ENCODE assay signal across 8 mouse cellular contexts in the genomic region with DNA sequence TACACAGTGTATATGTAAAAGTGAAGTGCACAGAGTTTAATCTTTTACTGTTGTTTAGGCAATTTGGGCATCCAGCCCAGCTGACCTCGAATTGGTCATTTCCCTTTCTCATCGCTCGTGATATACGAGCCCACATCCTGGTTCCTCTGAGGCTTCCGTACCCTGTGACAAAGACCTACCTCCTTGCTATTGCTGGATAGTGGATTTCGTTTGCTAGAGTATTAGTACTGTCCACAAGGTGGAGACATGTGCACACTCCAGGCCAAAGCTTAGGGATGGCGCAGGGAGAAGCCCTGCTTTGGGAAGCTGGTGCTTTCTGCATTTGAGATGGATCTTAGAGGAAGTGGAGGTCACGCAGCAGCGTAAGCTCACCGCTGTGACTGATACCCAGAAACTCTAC.
DNase-seq lines count a peak whose midpoint lies in the region.

No protein-coding gene starts in this region.

- peaks cover 10% of the 10 kb centered on the region; the same call in 1 of the 2 replicates for H3K27me3 ChIP-seq in embryonic facial prominence, embryonic 10.5 days (replicated peaks; ENCODE audit: low read depth, poor library complexity, severe bottlenecking)
- H3K27me3 ChIP-seq in midbrain, embryonic 10.5 days (ENCODE audit: low read depth, poor library complexity, severe bottlenecking), result no peaks in the 10 kb centered on the region

- DNase-seq in adrenal gland, adult (ENCODE audit: inconsistent age in 2 of 2, low spot score in 1 of 2), result peak; percentile 53 to 81
- no peak for DNase-seq in adrenal gland, adult 8-10 months
- peak; percentile 69 for DNase-seq in ES-CJ7 (ENCODE audit: low read depth, low spot score)
- DNase-seq in embryonic facial prominence, embryonic 10.5 days (ENCODE audit: low spot score), result peak; percentile 54
- peak; percentile 49 for DNase-seq in heart, postnatal 4 days
- peak; percentile 36 to 71 for DNase-seq in layer of hippocampus, postnatal 14 days (ENCODE audit: low spot score in 2 of 2)
- peak; percentile 32 for DNase-seq in midbrain, embryonic 10.5 days (ENCODE audit: low spot score)
- DNase-seq in urinary bladder, postnatal 25 days (ENCODE audit: low spot score), result no peak

- H3K36me3 ChIP-seq in embryonic facial prominence, embryonic 10.5 days (replicated peaks), result peaks cover 16% of the 10 kb centered on the region
- H3K36me3 ChIP-seq in midbrain, embryonic 10.5 days, result peaks cover 21% of the 10 kb centered on the region

- no peaks in the 10 kb centered on the region for H3K9me3 ChIP-seq in embryonic facial prominence, embryonic 10.5 days
- H3K9me3 ChIP-seq in midbrain, embryonic 10.5 days (replicated peaks), result no peaks in the 10 kb centered on the region

- H3K27ac ChIP-seq in embryonic facial prominence, embryonic 10.5 days (replicated peaks), result no peak overlapping the region
- H3K27ac ChIP-seq in midbrain, embryonic 10.5 days (replicated peaks), result no peak overlapping the region

- 54% methylated on average over 10 of the region's 10 CpGs for WGBS in embryonic facial prominence, embryonic 10.5 days
- WGBS in midbrain, embryonic 10.5 days, result 73% methylated on average over 10 of the region's 10 CpGs

- H3K4me3 ChIP-seq in embryonic facial prominence, embryonic 10.5 days, result no peak overlapping the region
- no peak overlapping the region for H3K4me3 ChIP-seq in midbrain, embryonic 10.5 days

- peaks cover 8% of the 10 kb centered on the region for H3K4me1 ChIP-seq in embryonic facial prominence, embryonic 10.5 days
- 0 out of 2 replicates have a peak, but pooled peaks cover 4% of the 10 kb centered on the region for H3K4me1 ChIP-seq in midbrain, embryonic 10.5 days

Comparison
In these comparisons a context has a peak if more than half of its experiments do, and no peak if none do; other contexts are left out.
1. DNase-seq: peak in adrenal gland, adult (2 of 2), ES-CJ7 (single experiment), embryonic facial prominence, embryonic 10.5 days (single experiment), heart, postnatal 4 days (single experiment), layer of hippocampus, postnatal 14 days (2 of 2) and midbrain, embryonic 10.5 days (single experiment); none in adrenal gland, adult 8-10 months (single experiment) and urinary bladder, postnatal 25 days (single experiment).